Comparison of ENCODE assay signal across 28 mouse cellular contexts in genomic region chr19:25569778-25570177, GRCm38 (mm10). TPM values are rescaled to one million over a fixed set of nuclear protein-coding genes. Genes with fewer than 3 reads are reported as not detected.
"Had no signal": no experiment of that assay in that cellular context is flagged by ENCODE, and none has a peak within 500 bp of the region (broad histone marks: within the 10 kb centered on the region; RNA-seq: fewer than 3 reads in every experiment).

No protein-coding gene starts in this region.

- H3K4me1 ChIP-seq: limb, embryonic 15.5 days; liver, embryonic 12.5 days had no signal

- H3K27ac ChIP-seq: gastrocnemius, adult 2 months; heart, embryonic 10.5 days; hindbrain, embryonic 10.5 days; hindbrain, embryonic 12.5 days; hindbrain, embryonic 14.5 days; layer of hippocampus, adult 2 months; limb, embryonic 13.5 days; limb, embryonic 15.5 days; liver, embryonic 12.5 days; liver, embryonic 14.5 days had no signal

- H3K9me3 ChIP-seq: heart, embryonic 10.5 days; heart, embryonic 12.5 days; hindbrain, embryonic 10.5 days; hindbrain, embryonic 12.5 days; limb, embryonic 13.5 days; limb, embryonic 15.5 days; liver, embryonic 12.5 days had no signal

- ATAC-seq: hindbrain, embryonic 16.5 days; inflammation-experienced regulatory T-cells, adult 6 months; liver, embryonic 12.5 days had no signal

- H3K9ac ChIP-seq: heart, embryonic 12.5 days; hindbrain, embryonic 12.5 days; hindbrain, embryonic 14.5 days; limb, embryonic 13.5 days; limb, embryonic 15.5 days; liver, embryonic 12.5 days; liver, embryonic 14.5 days had no signal

- DNase-seq: gastrocnemius, adult 2 months; gastrocnemius, postnatal 10 days; gastrocnemius, postnatal 25 days; heart, adult 18-20 months; heart, postnatal 10 days; heart, postnatal 4 days; kidney, adult 18-20 months; kidney, adult 8-10 months; kidney, postnatal 10 days; kidney, postnatal 25 days; kidney, postnatal 4 days; layer of hippocampus, postnatal 36 days; left cerebral cortex, postnatal 4 days had no signal

- H3K36me3 ChIP-seq: heart, embryonic 10.5 days; heart, embryonic 12.5 days; hindbrain, embryonic 10.5 days; hindbrain, embryonic 12.5 days; limb, embryonic 13.5 days; limb, embryonic 15.5 days; liver, embryonic 12.5 days had no signal

- H3K4me3 ChIP-seq: gastrocnemius, adult 2 months; heart, embryonic 10.5 days; heart, embryonic 12.5 days; hindbrain, embryonic 10.5 days; hindbrain, embryonic 12.5 days; layer of hippocampus, adult 2 months; limb, embryonic 13.5 days; limb, embryonic 15.5 days; liver, embryonic 12.5 days had no signal

- H3K4me2 ChIP-seq: heart, embryonic 12.5 days; hindbrain, embryonic 12.5 days; hindbrain, embryonic 14.5 days; limb, embryonic 13.5 days; limb, embryonic 15.5 days; liver, embryonic 12.5 days had no signal

RNA-seq across cellular contexts. Expression of gene Dmrt3, which starts 40.3 kb away (rescaled TPM):
- polyA plus RNA-seq: heart, embryonic 10.5 days; heart, embryonic 12.5 days; inflammation-experienced regulatory T-cells, adult 6 months; kidney, embryonic 14.5 days; kidney, embryonic 16.5 days; liver, adult 2 months; liver, embryonic 12.5 days; liver, embryonic 14.5 days had no signal
